ENCODE assay signal across 26 mouse cellular contexts in the genomic region with DNA sequence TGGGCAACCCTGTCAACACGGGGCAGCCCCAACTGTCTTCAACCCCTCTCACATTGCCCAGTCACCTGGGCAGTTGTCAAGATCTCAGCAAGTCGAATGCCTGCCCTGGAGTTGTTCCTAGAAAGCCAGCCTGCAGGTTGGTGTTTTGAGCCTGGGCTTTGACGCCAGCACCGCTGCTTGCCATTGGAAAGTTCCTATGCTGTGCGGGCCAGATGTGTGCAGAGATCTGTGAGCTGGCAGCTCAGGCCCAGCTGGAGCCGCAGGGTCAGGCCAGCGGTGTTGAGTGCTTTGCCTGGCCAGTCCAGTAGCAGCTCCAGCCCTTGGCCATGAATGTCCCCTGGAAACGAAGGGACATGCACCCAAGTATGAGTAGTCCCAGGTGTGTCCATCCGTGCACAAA.
"Had no signal": no experiment of that assay in that cellular context is flagged by ENCODE, and none has a peak within 500 bp of the region (broad histone marks: within the 10 kb centered on the region; RNA-seq: fewer than 3 reads in every experiment).

No protein-coding gene starts in this region.

- H3K4me2 ChIP-seq: heart, embryonic 11.5 days; heart, embryonic 13.5 days; heart, embryonic 15.5 days; hindbrain, embryonic 13.5 days; hindbrain, embryonic 15.5 days; kidney, embryonic 15.5 days; limb, embryonic 12.5 days; liver, embryonic 11.5 days; liver, embryonic 13.5 days; liver, embryonic 15.5 days had no signal

- H3K4me3 ChIP-seq: heart, embryonic 13.5 days; heart, embryonic 15.5 days; hindbrain, embryonic 13.5 days; hindbrain, embryonic 15.5 days; kidney, embryonic 15.5 days; left cerebral cortex, adult 2 months; limb, embryonic 10.5 days; limb, embryonic 12.5 days; liver, embryonic 13.5 days; liver, embryonic 15.5 days had no signal

- DNase-seq: gastrocnemius, postnatal 14 days; heart, adult 18-20 months; heart, postnatal 14 days; heart, postnatal 36 days; kidney, adult 11 months; kidney, adult 2 months; kidney, adult 9 months; kidney, postnatal 14 days; kidney, postnatal 36 days; layer of hippocampus, adult 9-11 months; liver; liver, embryonic 13.5 days; liver, postnatal 0 days had no signal

- H3K27me3 ChIP-seq: heart, embryonic 13.5 days; heart, embryonic 15.5 days; hindbrain, embryonic 13.5 days; hindbrain, embryonic 15.5 days; kidney, embryonic 15.5 days; limb, embryonic 12.5 days; liver, embryonic 13.5 days; liver, embryonic 15.5 days had no signal

- H3K27ac ChIP-seq: heart, embryonic 15.5 days; hindbrain, embryonic 15.5 days; hindbrain, postnatal 0 days; kidney, embryonic 15.5 days; kidney, postnatal 0 days; left cerebral cortex, adult 2 months; limb, embryonic 10.5 days; limb, embryonic 12.5 days; liver, embryonic 13.5 days; liver, embryonic 15.5 days had no signal

- H3K36me3 ChIP-seq: heart, embryonic 15.5 days; hindbrain, embryonic 15.5 days; liver, embryonic 13.5 days; liver, embryonic 15.5 days had no signal

- H3K9ac ChIP-seq: heart, embryonic 13.5 days; heart, embryonic 15.5 days; hindbrain, embryonic 13.5 days; hindbrain, embryonic 15.5 days; kidney, embryonic 15.5 days; limb, embryonic 12.5 days; liver, embryonic 13.5 days; liver, embryonic 15.5 days; liver, postnatal 0 days had no signal

- H3K9me3 ChIP-seq: heart, embryonic 13.5 days; heart, embryonic 15.5 days; hindbrain, embryonic 13.5 days; hindbrain, embryonic 15.5 days; kidney, embryonic 15.5 days; limb, embryonic 10.5 days; limb, embryonic 12.5 days; liver, embryonic 13.5 days; liver, embryonic 15.5 days had no signal
